Mouse (Mus musculus) bone marrow, adult 2 months (tissue): ENCODE measurements at regions not wholly inside any gene's neighbourhood (a gene's known extent, or its start where the extent isn't known, plus 50 kb on each side); places are given as distances from the start of the nearest gene placed in this dataset.

ENCODE experiments used
- CTCF ChIP-seq: fragments of 200-500 bp; IDR thresholded peaks from 2 replicates; pipeline ENCODE4 v1.5.1; 2011; ENCODE audit warnings: low read length, control low read depth; ENCODE audit not compliant: control insufficient read depth, insufficient read depth
- POLR2A ChIP-seq: fragments of 200-500 bp; IDR thresholded peaks from 2 replicates; pipeline ENCODE4 v1.6.1; 2011; ENCODE audit warnings: low read depth, mild to moderate bottlenecking, control low read depth, low read length, borderline replicate concordance; ENCODE audit not compliant: control insufficient read depth

GRCm38 (mm10) chr15:67472979-67473378 lies 972.3 kb upstream of the Lrrc6 start:
- no peak for TF ChIP-seq POLR2A
- TF ChIP-seq CTCF: no peak
